Mouse (Mus musculus) kidney, adult 11 months (tissue): ENCODE results near the gene Atp6v1g2.

Source experiments
- DNase-seq: peaks from one replicate; pipeline ENCODE4 v3.0.0; 2022

Gene Atp6v1g2

GRCm38 (mm10) chr17:35240384-35241304 is 7.2 kb downstream of the Atp6v1g2 start:
- peak; percentile 69 for DNase-seq

DNA sequence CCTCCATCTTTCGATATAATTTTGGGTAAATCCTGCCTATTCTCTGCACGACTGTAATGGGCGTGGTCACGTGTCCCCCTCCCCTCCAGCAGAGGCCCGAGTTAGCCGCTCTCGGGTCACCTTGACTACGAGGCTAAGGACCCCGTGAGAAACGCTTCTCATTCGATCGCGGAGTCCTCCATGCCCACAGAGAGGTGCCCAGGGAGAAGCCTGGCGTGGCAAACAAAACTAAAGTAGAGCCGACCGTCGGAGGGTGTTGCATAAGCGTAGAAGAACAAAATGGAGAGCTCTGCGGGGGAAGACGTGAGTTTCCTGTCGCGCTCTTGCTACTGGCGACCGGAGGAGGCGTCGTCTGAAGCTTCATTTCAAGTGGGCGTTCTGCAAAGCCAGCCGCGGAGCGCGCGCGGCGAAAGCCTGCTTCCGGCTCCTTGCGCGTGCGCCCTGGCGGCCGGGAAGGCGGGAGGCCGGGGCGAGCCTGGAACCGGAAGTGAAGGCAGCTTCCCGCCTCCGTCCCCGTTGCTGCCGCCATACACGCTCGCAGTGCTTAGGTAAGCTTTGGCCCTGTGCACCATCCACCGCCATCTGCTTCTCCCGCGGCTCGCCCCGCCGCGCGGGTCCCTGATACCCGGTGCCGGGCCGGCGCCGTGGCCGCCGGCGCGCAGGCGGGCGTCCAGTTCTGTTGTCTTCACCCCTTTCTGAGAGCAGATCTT is 8.0 kb downstream of the Atp6v1g2 start, which contains the start of gene Ddx39b:
Gene Ddx39b, plus strand, starts transcription at position 442 of the 710 bp plus-strand sequence.
- peak; percentile 96 for DNase-seq

DNA sequence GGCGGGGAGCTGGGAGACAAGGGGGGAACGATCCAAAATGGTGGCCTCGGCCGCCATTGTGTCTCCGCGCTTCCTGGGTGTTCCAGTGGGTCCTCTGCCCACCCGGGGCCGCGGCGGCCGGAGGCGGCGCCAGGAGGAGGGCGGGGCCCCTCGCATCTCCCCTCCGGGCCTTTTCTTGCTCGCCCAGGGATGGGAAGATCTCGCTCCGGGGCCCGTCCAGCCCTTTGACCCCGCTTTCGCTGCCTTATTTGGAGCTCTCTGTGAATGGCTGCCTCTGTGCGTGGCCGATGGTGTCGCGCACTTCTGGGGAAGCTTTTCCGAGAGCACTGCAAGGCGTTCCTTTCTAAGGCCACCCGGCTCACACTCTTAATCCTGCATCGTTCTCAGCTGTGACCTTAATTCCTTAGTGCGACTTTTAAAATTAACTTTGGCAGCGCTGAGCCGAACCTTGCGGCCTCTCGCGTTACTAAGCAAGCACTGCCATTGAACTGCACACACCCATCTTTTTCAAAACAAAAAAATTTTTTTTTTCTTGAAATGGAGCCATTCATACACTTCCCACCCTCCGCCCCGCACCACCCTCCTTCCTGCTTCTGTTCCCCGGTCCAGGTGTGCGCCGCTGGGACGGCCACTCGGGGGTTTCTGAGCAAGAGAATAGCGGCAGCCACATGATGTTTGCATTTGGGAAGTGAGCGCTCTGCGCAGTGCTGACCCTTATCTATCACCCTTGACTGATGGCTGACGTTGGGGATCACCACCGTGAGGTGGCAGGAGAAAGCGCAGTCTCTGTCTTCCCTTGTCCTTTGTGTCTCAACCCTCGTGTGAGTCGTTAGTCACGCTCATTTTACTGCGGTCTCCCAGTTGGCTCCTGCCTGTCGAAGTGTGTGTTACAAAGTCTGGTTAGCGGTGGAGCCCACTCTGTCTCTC is 8.8 kb downstream of the Atp6v1g2 start:
- peak; percentile 45 for DNase-seq

- peak; percentile 55 for DNase-seq
These were observed 9.6 kb downstream of the Atp6v1g2 start for GRCm38 (mm10) chr17:35243086-35243485.

GRCm38 (mm10) chr17:35244999-35245398 is 11.5 kb downstream of the Atp6v1g2 start:
- peak; percentile 58 for DNase-seq

DNA sequence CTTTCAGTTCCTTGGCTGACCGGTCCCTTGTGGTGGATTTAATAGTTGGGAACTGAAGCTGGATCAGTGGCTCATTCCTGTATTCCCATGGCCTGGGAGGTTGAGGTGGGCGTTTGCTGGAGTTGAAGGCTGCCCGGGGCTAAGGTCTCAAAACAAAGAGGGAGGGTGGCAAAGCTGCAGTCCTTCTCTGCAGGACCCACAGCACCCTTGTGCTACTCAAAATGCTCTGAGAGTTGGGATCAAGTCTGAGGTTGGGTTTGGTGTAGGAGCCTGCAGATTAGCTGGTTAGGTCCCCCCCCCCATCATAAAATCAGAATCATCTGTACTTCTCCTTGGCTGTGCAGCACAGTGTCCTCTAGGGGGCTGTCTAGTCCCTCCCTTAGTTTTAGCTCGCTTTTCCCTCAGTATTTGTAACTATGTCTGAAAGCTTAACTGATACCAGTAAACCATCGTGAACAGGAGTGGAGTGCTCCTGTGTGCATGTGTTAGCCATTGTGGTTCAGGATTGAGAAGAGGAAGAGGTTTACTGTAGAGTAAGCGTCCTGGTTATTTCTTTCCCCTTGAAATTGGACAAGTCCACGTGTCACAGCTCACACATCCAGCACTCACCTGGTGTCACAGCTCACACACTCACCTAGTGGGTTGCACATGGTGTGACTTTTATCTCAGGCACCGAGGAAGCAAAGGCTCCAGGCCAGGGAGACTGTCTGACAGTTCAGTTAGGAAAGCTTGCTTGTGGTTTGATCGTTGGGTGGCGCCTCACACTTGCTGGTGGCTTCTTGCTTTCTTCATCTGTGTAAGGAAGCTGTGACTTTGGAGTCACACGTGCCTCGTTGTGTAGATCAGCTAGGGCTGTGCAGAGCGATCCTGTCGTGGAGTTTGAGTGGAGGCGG is 12.5 kb downstream of the Atp6v1g2 start:
- DNase-seq: no peak

- peak; percentile 64 for DNase-seq
These were observed 13.7 kb downstream of the Atp6v1g2 start for GRCm38 (mm10) chr17:35247144-35247543.

- DNase-seq: no peak
These were observed 15.5 kb downstream of the Atp6v1g2 start for GRCm38 (mm10) chr17:35248986-35249385.

GRCm38 (mm10) chr17:35249451-35250197 is 16.2 kb downstream of the Atp6v1g2 start:
- DNase-seq: no peak

DNA sequence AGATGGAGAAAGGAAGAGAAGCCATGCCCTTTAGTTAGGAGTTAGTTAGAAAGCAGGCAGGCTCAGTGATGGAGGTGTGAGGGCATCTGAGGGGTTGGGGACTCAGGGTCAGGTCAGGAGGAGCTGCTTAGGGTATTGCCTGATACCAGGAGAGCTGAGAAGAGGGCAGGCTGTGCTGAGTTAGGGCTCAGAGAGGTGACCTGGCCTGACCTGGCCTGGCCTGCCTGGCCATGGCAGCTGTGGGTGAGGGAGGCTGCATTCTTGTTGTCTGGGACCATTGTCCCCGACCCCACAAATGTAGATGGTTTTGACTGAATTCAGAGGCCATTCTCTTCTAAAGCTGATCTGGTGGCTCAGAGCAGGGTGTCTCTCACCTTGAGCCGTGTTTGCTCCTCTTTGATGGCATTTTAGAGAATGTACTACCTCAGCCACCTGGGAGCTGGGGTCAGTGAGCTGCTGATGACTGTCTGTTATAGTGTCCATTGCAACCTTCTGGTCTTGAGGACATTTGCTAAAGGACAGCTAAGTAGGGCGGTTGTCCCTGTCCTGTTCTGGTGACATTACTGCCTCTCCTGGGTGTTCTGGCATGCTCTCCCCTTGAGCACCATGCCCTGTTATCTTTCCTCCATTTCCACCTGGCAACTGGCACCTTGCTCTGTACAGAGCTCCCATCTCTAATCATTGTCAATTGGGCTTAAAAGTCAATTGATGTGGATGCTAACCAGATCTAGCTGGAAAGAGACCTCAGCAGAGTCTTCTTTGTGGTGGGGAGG is 17.1 kb downstream of the Atp6v1g2 start:
- peak; percentile 6 for DNase-seq

DNA sequence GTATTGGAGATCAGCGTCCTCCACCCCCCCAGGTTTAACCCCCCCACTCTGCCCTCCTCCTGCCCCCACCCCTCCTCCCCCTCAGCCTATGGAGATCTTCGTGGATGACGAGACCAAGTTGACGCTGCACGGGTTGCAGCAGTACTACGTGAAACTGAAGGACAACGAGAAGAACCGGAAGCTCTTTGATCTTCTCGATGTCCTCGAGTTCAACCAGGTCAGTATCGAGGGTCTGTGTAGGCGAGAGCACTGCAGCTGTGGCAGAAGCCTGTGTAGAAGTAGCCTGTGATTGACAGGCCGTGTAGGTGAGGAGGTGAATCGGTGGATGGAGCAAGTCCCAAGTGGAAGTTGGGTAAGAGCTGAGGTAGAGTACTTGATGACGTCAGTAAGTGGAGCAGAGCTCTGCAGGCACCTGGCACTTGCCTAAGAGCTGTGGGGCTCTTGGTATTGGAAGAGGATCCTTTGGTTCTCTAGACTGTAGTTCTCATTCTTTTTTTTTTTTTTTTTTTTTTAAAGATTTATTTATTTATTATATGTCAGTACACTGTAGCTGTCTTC is 17.8 kb downstream of the Atp6v1g2 start:
- DNase-seq: no peak

DNA sequence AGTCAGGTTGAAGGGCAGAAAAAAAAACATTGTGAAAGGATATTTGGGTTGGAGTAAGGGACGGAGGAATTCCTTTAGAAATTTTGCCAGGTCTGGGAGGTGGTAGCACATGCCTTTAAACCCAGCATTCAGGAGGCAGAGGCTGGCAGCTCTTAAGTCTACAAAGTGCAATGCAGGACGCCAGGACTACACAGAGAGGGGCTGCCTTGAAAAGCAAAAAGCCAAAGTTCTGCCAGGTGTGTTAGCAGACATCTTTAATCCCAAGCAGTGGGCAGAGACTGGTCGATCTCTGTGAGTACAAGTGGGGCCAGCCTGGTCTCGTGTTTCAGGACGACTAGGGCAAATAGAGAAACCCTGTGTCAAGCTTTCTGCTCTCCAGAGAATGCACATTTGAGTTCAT is 18.5 kb downstream of the Atp6v1g2 start:
- no peak for DNase-seq

GRCm38 (mm10) chr17:35252619-35253292 is 19.3 kb downstream of the Atp6v1g2 start:
- DNase-seq: peak; percentile 6

GRCm38 (mm10) chr17:35253293-35254093 is 20.0 kb downstream of the Atp6v1g2 start:
- DNase-seq: peak; percentile 2

DNA sequence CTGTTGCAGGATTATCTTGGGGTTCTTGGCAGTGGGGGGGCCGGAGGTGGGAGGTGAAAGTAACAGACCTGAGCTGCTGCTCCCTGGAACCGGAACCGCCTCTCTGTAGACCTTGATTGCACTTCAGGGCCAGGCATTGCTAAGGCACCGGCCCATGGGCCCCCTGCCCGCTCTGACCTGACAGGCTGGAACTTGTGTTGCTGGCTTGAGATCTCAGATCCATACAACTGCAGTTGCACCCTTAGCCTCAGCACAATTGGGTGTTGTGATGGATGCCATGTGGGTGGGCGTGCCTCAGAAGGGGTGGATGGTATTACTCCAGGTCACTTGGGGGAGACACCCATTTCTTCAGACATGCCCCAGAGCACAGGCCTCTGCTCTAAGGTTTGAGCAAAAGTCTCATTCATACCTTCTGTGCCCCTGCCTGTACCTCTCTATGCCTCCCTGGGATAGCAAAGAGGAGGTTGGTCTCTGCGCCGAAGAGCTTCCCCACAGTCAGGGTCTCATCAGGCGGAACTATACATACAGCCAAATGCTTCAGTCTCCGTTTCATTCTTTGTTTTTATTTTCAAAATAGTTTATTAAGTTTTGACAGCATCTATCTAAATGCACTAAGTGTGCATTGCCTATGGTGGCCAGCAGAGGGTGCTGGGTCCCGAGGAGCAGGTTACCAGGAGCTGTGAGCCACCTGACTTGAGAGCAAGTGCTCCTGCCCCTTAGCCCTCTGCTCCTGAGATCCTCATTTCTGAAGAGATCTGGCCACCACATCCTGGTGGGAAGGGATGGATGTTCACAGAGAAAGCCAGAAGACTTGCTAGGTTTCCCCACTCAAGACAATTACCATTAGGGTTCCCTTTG is 21.0 kb downstream of the Atp6v1g2 start:
- DNase-seq: peak; percentile 63

GRCm38 (mm10) chr17:35255301-35255700 is 21.8 kb downstream of the Atp6v1g2 start:
- DNase-seq: no peak

- DNase-seq: peak; percentile 2
These were observed 22.2 kb downstream of the Atp6v1g2 start for GRCm38 (mm10) chr17:35255704-35256103.
